In genomic region chr15:101011352-101011751, GRCm38 (mm10) we compare ENCODE assay signal across 28 mouse cellular contexts. TPM values are rescaled to one million over a fixed set of nuclear protein-coding genes. Genes with fewer than 3 reads are reported as not detected.
"Had no signal": no experiment of that assay in that cellular context is flagged by ENCODE, and none has a peak within 500 bp of the region (broad histone marks: within the 10 kb centered on the region; RNA-seq: fewer than 3 reads in every experiment).

No protein-coding gene starts in this region.

- H3K27me3 ChIP-seq: kidney, embryonic 15.5 days; limb, embryonic 12.5 days; limb, embryonic 15.5 days; midbrain, embryonic 15.5 days; neural tube, embryonic 12.5 days; neural tube, embryonic 15.5 days had no signal

- DNase-seq: kidney, postnatal 10 days; kidney, postnatal 36 days; left cerebral cortex, postnatal 4 days; liver, postnatal 0 days; lung, embryonic 14.5 days; right cerebral cortex, adult 18-20 months; right cerebral cortex, postnatal 25 days; thymus, adult 18-20 months; thymus, postnatal 36 days had no signal

- H3K27ac ChIP-seq: kidney, embryonic 15.5 days; limb, embryonic 12.5 days; limb, embryonic 15.5 days; liver, embryonic 14.5 days; macrophage; midbrain, embryonic 12.5 days; midbrain, embryonic 15.5 days; neural tube, embryonic 12.5 days; neural tube, embryonic 15.5 days; stomach, postnatal 0 days had no signal

- H3K9ac ChIP-seq: kidney, embryonic 15.5 days; limb, embryonic 12.5 days; limb, embryonic 15.5 days; liver, embryonic 14.5 days; liver, postnatal 0 days; lung, embryonic 14.5 days; midbrain, embryonic 12.5 days; midbrain, embryonic 15.5 days; neural tube, embryonic 12.5 days; neural tube, embryonic 15.5 days had no signal

- H3K4me2 ChIP-seq: kidney, embryonic 15.5 days; limb, embryonic 12.5 days; limb, embryonic 15.5 days; liver, embryonic 11.5 days; lung, embryonic 14.5 days; midbrain, embryonic 12.5 days; midbrain, embryonic 15.5 days; neural tube, embryonic 12.5 days; neural tube, embryonic 15.5 days had no signal

- H3K9me3 ChIP-seq: kidney, embryonic 15.5 days; limb, embryonic 12.5 days; limb, embryonic 15.5 days; midbrain, embryonic 12.5 days; midbrain, embryonic 15.5 days; neural tube, embryonic 12.5 days; neural tube, embryonic 15.5 days had no signal

- H3K36me3 ChIP-seq: kidney, embryonic 15.5 days; limb, embryonic 12.5 days; limb, embryonic 15.5 days had no signal

- H3K4me3 ChIP-seq: kidney, embryonic 15.5 days; limb, embryonic 12.5 days; limb, embryonic 15.5 days; midbrain, embryonic 12.5 days; midbrain, embryonic 15.5 days; neural tube, embryonic 12.5 days; neural tube, embryonic 15.5 days had no signal

- ATAC-seq: liver, postnatal 0 days; lung, postnatal 0 days; midbrain, embryonic 15.5 days had no signal

RNA-seq across cellular contexts. Expression of gene Gm47841, which starts 35.8 kb away (rescaled TPM):
- total RNA-seq: layer of hippocampus, postnatal 14 days; left cerebral cortex, adult 8-10 months; left cerebral cortex, postnatal 14 days; left cerebral cortex, postnatal 4 days; megakaryocyte, adult 5-6 weeks had no signal
- polyA plus RNA-seq: kidney, embryonic 15.5 days; limb, embryonic 12.5 days; limb, embryonic 15.5 days; liver, embryonic 11.5 days; liver, embryonic 14.5 days; liver, postnatal 0 days; lung, embryonic 14.5 days; lung, postnatal 0 days; macrophage; midbrain, embryonic 12.5 days; midbrain, embryonic 15.5 days; neural tube, embryonic 12.5 days; small intestine, adult 2 months; spleen, adult 2 months; stomach, embryonic 14.5 days; stomach, postnatal 0 days had no signal
